Mouse (Mus musculus): ENCODE data around the gene Twnk. TPM values are rescaled to one million over a fixed set of nuclear protein-coding genes. Genes with fewer than 3 reads are reported as not detected.

Gene Twnk
- polyA plus RNA-seq, 1 experiment from 2014 or later, result 39.2 TPM

Other genes with a start within 250 kb of the Twnk start
- 0.05 and 0.20 TPM in 2 replicates for gene Pax2, start 249.6 kb upstream of the Twnk start, polyA plus RNA-seq (2016; fragmentation: Nextera tagmentation; extraction: Ambion mirVana)
- 52.1 and 54.0 TPM in 2 replicates for gene Slf2, start 74.5 kb upstream of the Twnk start, polyA plus RNA-seq (2016; fragmentation: Nextera tagmentation; extraction: Ambion mirVana)
- 3.4 and 5.4 TPM in 2 replicates for gene Sema4g, start 16.6 kb upstream of the Twnk start, polyA plus RNA-seq (2016; fragmentation: Nextera tagmentation; extraction: Ambion mirVana)
- 69.8 and 75.3 TPM in 2 replicates for gene Mrpl43, start 779 bp downstream of the Twnk start, polyA plus RNA-seq (2016; fragmentation: Nextera tagmentation; extraction: Ambion mirVana)
- 87.5 and 90.8 TPM in 2 replicates for gene Lzts2, start 8.8 kb downstream of the Twnk start, polyA plus RNA-seq (2016; fragmentation: Nextera tagmentation; extraction: Ambion mirVana)
- 0.20 and 0.28 TPM in 2 replicates for gene Pdzd7, start 40.1 kb downstream of the Twnk start, polyA plus RNA-seq (2016; fragmentation: Nextera tagmentation; extraction: Ambion mirVana)
- 4.6 and 8.4 TPM in 2 replicates for gene Sfxn3, start 41.8 kb downstream of the Twnk start, polyA plus RNA-seq (2016; fragmentation: Nextera tagmentation; extraction: Ambion mirVana)
- 1.0 and 1.5 TPM in 2 replicates for gene Kazald1, start 69.6 kb downstream of the Twnk start, polyA plus RNA-seq (2016; fragmentation: Nextera tagmentation; extraction: Ambion mirVana)
- gene Tlx1, start 145.0 kb downstream of the Twnk start, polyA plus RNA-seq (2016; fragmentation: Nextera tagmentation; extraction: Ambion mirVana), result 0.15 and 0.36 TPM in 2 replicates
- 3.9 and 6.3 TPM in 2 replicates for gene Lbx1, start 230.1 kb downstream of the Twnk start, polyA plus RNA-seq (2016; fragmentation: Nextera tagmentation; extraction: Ambion mirVana)